In genomic region chr4:150528846-150529245, GRCm38 (mm10) we compare ENCODE assay signal across 19 mouse cellular contexts.
A peak's percentile ranks its signal among the peaks of the same experiment; 100 is the strongest.
DNase-seq lines count a peak whose midpoint lies in the region; ATAC-seq and TF ChIP-seq lines count a peak whose summit lies in the region.
"Had no signal": no experiment of that assay in that cellular context is flagged by ENCODE, and none has a peak within 500 bp of the region (broad histone marks: within the 10 kb centered on the region; RNA-seq: fewer than 3 reads in every experiment).

No protein-coding gene starts in this region.

- H3K27ac ChIP-seq in cerebellum, adult 2 months (ENCODE audit: insufficient read depth, low read length) = peak overlapping the region; percentile 34; the same call in 1 of the 2 replicates
- H3K27ac ChIP-seq in kidney, embryonic 16.5 days (ENCODE audit: low read length) = no peak overlapping the region; the same call in 1 of the 2 replicates
- H3K27ac ChIP-seq: embryonic facial prominence, embryonic 12.5 days; heart, adult 2 months; hindbrain, embryonic 10.5 days; hindbrain, embryonic 14.5 days had no signal

- DNase-seq in cerebellum, adult 2 months = no peak
- DNase-seq in cerebellum, adult 9-11 months = no peak
- DNase-seq in kidney, adult 8-10 months = peak; percentile 15 to 31
- DNase-seq in kidney, postnatal 25 days = peak; percentile 38 to 68
- DNase-seq in spleen, adult 18-20 months = no peak
- DNase-seq in ovary, postnatal 36 days (ENCODE audit: low spot score) = no peak
- no peak for DNase-seq in embryo, embryonic 11 days
- DNase-seq: adrenal gland, postnatal 14 days; B cell, adult 2 months; gastrocnemius, postnatal 14 days; heart, adult 2 months had no signal

- H3K4me3 ChIP-seq in cerebellum, adult 2 months (replicated peaks; ENCODE audit: insufficient read depth, low read depth, low read length) = no peak overlapping the region
- no peak overlapping the region for H3K4me3 ChIP-seq in kidney, embryonic 16.5 days (ENCODE audit: low read length)
- H3K4me3 ChIP-seq: embryonic facial prominence, embryonic 12.5 days; heart, adult 2 months; heart, embryonic 12.5 days; hindbrain, embryonic 10.5 days had no signal

- 67% methylated on average over 5 of the region's 5 CpGs for WGBS in cerebellum, adult 2 months
- WGBS in kidney, embryonic 16.5 days = 61% methylated on average over 5 of the region's 5 CpGs

- ATAC-seq in kidney, embryonic 16.5 days (ENCODE audit: low FRiP score, low TSS enrichment) = peak; percentile 52; the same call in 1 of the 2 replicates
- ATAC-seq: CD4-positive, CD25-positive, alpha-beta regulatory T cell, adult 4 months; forebrain, embryonic 16.5 days had no signal

- TF ChIP-seq POLR2A in cerebellum, adult 2 months (IDR thresholded peaks at IDR 0.05; ENCODE audit: borderline replicate concordance, insufficient read depth, low read length) = no peak

- no peak overlapping the region for H3K4me2 ChIP-seq in kidney, embryonic 16.5 days (replicated peaks; ENCODE audit: low read depth, low read length)
- H3K4me2 ChIP-seq: embryonic facial prominence, embryonic 12.5 days; heart, embryonic 12.5 days; hindbrain, embryonic 14.5 days had no signal

- no peaks in the 10 kb centered on the region for H3K27me3 ChIP-seq in cerebellum, adult 2 months (ENCODE audit: control insufficient read depth, insufficient read depth, low read length)
- H3K27me3 ChIP-seq in kidney, embryonic 16.5 days (ENCODE audit: insufficient read depth, low read length) = no peaks in the 10 kb centered on the region
- H3K27me3 ChIP-seq: embryonic facial prominence, embryonic 12.5 days; heart, embryonic 12.5 days had no signal

- TF ChIP-seq CTCF in cerebellum, adult 2 months (IDR thresholded peaks at IDR 0.05; ENCODE audit: borderline replicate concordance, insufficient read depth, low read depth, low read length) = no peak

- H3K9ac ChIP-seq in kidney, embryonic 16.5 days (replicated peaks; ENCODE audit: low read length) = no peak overlapping the region
- H3K9ac ChIP-seq: embryonic facial prominence, embryonic 12.5 days; heart, embryonic 12.5 days; hindbrain, embryonic 14.5 days had no signal

- H3K4me1 ChIP-seq in cerebellum, adult 2 months (ENCODE audit: control insufficient read depth, insufficient read depth, low read length) = peaks cover 12% of the 10 kb centered on the region
- H3K4me1 ChIP-seq in kidney, embryonic 16.5 days (ENCODE audit: insufficient read depth, low read length) = peaks cover 21% of the 10 kb centered on the region
- H3K4me1 ChIP-seq: heart, embryonic 12.5 days had no signal

- H3K9me3 ChIP-seq in kidney, embryonic 16.5 days (ENCODE audit: low read length) = no peaks in the 10 kb centered on the region
- H3K9me3 ChIP-seq: embryonic facial prominence, embryonic 12.5 days; G1E; heart, embryonic 12.5 days; hindbrain, embryonic 10.5 days had no signal

- H3K36me3 ChIP-seq in kidney, embryonic 16.5 days (ENCODE audit: insufficient read depth, low read length) = no peaks in the 10 kb centered on the region

Comparison
In these comparisons a context has a peak if more than half of its experiments do, and no peak if none do; other contexts are left out.
1. DNase-seq: peak in kidney, adult 8-10 months (2 of 2) and kidney, postnatal 25 days (2 of 2); none in cerebellum, adult 2 months (0 of 2), cerebellum, adult 9-11 months (single experiment), spleen, adult 18-20 months (0 of 2), ovary, postnatal 36 days (single experiment) and embryo, embryonic 11 days (single experiment).